Mouse (Mus musculus) cortical plate, adult 2 months (tissue): ENCODE results near the gene Gemin2.

Source experiments
- CTCF ChIP-seq: fragments of 200-500 bp; IDR thresholded peaks from 2 replicates; pipeline ENCODE4 v1.5.1; 2011; ENCODE audit warnings: mild to moderate bottlenecking, control low read depth, low read length; ENCODE audit not compliant: insufficient read depth; ENCODE audit errors: extremely low read depth
- POLR2A ChIP-seq: fragments of 200-500 bp; IDR thresholded peaks from 2 replicates; pipeline ENCODE4 v1.6.1; 2011; ENCODE audit warnings: mild to moderate bottlenecking, low read length, control low read depth; ENCODE audit not compliant: insufficient read depth; ENCODE audit errors: extremely low read depth

DNA sequence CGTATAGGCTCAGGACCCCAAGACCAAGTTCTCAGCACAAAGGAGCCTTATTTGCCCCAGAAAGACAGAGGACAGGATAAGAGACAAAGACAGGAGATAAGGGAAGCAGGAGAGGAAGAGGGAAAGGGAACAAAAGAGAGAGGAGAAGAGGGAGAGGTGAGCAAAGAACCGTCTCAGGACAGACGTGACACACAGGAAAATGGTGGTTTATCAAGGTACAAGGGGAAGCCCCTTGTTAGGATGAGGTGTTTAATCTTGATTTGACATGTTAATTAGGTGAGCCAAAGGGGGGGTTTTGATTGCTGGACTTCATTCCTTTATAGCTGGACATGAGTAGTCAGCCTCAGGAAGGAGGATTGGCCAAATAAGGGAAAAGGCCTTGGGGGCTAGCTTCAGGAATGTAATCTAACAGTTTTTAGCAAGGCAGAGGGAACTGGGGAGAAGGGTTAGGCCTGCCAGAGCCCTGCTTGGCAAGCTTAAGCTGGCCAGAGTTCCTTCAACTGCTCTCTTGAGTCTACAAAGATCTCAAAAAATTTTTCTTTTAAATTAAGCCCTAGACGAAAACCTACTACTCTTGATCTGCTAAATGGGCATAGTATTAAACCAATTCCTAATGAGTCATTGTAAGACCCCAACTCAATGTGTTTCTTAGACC is 42.1 kb downstream of the Gemin2 start:
- TF ChIP-seq POLR2A (no peak), CTCF (no peak)
